Mouse (Mus musculus) adrenal gland, adult 8-10 months (tissue): ENCODE results near the gene Icosl. TPM values are rescaled to one million over a fixed set of nuclear protein-coding genes. Genes with fewer than 3 reads are reported as not detected.
A peak's percentile ranks its signal among the peaks of the same experiment; 100 is the strongest.
"Not testable (repeated sequence)": the region's sequence is repeated elsewhere in the genome, so short reads cannot be mapped to it uniquely, and the experiment has no call there.

Experiments
- DNase-seq: peaks from one replicate; pipeline ENCODE4 v3.0.0; 2022
- total RNA-seq, 4 experiments: library from RNA; stranded (reverse); gene quantifications; 2 replicates each; pipeline ENCODE4 v1.2.4; 2022

Gene Icosl
- total RNA-seq, result 10 to 100 TPM; 17.7 to 20.6 (median 18.7) TPM

DNA sequence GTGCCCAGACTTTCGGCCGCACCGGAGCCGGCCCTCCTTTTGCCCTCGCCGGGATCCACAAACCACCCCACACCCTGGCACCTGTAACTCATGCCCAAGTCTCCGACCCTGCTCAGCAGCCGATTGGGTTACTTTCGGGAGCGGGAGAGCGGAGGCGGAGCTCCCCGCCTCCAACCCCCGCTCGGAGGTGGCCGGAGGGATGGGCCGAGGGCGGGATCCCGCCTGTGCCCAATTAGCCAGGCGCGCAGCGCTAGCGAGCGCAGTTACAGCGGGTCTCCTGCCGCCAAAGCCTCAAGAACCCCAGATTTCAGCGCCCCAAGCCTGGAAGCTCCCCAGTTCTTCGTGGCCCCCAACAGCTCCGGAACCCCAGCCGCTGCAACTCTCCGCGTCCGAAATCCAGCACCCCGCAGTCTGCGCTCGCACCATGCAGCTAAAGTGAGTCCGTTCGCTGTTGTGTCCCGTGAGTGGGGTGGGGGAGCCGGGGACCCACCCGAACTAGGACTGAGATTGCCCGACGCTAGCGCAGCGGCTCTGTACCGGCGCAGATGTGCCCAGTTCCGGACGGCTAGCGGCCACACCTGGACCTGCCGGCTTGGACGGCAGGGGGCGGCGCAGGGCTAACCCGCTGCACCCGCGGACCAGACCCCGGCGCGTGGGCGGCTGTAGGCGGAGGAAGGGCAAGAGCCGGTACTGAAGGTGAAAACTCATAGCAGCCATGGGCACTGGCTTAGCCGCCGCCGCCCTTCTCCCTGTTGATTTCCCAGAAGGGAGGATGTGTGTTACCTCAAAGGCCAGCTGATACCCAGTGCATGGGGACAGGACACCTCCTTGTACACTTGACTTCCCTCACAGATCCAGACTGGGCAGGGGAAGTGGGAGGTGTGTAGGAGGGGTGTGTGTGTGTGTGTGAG lies at the start of gene Icosl:
Gene Icosl, plus strand, starts transcription at position 202 of the 911 bp plus-strand sequence.
- peak; percentile 81 for DNase-seq

- not testable (repeated sequence) for DNase-seq
Measured at GRCm38 (mm10) chr10:78019984-78020383, 49.1 kb upstream of the Icosl start.

- DNase-seq, result not testable (repeated sequence)
Measured at GRCm38 (mm10) chr10:78025453-78025852, 43.6 kb upstream of the Icosl start.

DNA sequence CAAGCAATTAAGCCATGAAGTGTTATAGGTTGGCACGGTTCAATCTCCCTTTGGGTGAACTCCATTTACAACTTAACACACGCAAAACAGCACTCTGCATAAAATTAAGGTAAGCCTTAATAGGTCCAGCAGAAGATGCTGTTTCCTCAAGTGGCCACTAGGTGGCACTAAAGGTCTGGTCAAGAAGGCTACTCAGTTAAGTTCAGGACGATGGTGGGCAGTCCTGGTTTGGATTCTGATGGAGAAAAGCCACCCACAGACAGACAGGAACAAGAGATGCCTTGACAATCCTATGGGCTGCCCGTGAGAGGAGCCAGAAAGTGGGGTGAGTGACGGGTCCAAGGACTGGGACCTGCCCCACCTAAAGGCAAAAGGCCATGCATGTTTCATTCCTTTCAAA lies 41.0 kb upstream of the Icosl start:
- peak; percentile 39 for DNase-seq

DNA sequence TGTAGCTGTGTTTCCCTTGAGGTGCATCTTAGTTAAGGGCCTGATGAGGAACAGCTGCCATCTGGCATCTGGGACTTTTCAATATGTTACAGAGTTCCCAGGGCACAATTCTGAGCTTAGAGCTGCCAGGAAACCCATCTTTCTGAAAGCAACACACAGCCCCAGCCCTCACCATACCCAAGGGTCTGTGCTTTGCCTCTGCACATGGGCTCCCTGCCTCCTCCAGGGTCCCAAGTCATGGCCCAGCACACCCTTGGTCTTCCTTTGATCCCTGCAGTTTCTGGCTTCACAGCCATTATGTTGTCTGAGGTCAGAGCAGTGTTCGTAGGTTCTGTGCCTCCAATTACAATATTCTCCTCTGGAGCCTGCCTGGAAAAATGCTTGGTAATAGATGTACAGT lies 40.0 kb upstream of the Icosl start:
- no peak for DNase-seq

DNA sequence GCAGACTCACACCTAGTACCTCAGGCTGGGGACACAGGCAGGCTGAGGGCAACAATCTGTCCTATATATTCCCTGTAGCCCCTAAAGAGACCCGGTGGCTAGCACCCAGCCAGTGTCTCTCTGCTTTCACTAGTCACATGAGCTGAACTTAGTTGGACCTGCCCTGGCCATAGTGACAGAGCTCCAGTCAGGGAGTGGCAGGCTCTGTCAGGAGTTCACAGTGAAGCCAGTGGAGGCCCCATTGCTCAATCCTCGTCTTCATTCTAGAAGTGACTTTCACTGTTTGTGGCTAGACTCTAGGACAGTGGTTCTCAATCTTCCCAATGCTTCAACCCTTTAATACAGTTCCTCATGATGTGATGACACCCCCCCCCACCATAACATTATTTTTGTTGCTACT lies 37.1 kb upstream of the Icosl start:
- DNase-seq, result no peak

GRCm38 (mm10) chr10:78037139-78037538 lies 32.0 kb upstream of the Icosl start:
- no peak for DNase-seq

DNA sequence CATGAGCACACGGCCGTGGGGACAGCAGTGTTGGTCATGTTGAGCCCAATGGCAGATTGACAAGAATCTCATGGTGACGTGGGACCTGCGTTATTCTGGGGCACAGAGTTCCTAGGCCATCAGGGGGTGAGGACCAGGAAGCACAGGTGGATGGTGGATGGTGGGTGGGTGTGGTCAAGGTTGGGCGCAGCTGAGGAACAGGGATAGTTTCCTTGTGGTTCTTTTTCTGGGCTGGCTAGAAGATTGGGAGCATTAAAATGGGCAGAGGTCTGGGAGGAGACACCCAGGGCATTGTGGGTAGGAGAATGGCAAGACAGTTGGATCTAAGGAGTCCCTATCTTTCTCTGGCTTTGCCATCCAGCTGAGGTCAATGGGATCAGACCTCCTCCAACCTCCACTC lies 27.5 kb upstream of the Icosl start, which contains the start of gene Dnmt3l:
Gene Dnmt3l, plus strand, starts transcription at position 301 of the 400 bp plus-strand sequence.
- DNase-seq, result no peak

GRCm38 (mm10) chr10:78042096-78042495 lies 27.0 kb upstream of the Icosl start:
- DNase-seq, result no peak

- DNase-seq, result no peak
Measured at GRCm38 (mm10) chr10:78042697-78043405, 26.3 kb upstream of the Icosl start.

DNA sequence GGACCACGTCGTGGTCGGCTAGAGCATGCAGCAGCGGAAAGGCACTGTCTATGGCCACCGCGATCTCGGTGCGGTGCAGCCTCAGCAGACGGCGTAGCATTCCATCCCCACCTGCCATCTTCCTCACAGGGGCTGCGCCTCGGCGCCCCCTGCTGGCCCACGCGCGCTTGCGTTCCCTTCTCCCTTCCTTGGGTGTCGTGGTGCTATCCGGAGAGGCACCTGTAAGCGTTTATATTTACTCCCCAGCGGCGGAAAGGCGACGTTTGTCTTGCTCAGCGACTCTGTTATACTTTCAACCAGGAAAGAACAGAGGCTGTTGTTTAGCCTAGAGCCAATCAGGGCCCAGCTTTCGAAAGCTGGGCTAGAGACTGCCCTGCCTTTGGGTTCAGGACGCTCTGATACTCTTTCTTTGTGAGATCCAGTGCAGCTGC lies 25.7 kb upstream of the Icosl start, which contains the start of gene Aire:
Gene Aire, minus strand, starts transcription at position 205 of the 431 bp plus-strand sequence.
- no peak for DNase-seq

GRCm38 (mm10) chr10:78044531-78044930 lies 24.6 kb upstream of the Icosl start:
- DNase-seq, result no peak

DNA sequence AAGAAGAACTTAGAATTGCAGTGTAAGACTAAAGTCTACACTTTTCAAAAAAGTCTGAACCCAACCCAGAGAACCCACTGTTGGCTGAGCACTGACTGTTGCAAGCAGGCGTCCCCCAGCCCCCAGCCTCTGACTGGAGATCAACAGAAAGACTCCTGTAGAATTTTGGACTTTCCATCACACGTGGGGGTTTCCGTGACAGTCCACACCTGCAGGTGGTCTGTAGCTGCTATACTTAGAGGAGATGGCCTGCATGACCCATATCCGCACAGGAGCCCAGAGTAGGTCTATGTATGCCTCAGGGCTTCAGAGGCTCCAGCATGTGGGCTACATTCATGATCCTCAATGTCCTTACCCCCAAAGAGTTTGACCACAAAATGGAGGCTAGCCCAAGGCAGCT lies 22.7 kb upstream of the Icosl start:
- DNase-seq, result no peak

- no peak for DNase-seq
Measured at GRCm38 (mm10) chr10:78048061-78048730, 20.9 kb upstream of the Icosl start.

GRCm38 (mm10) chr10:78049519-78050035 lies 19.5 kb upstream of the Icosl start:
- no peak for DNase-seq

DNA sequence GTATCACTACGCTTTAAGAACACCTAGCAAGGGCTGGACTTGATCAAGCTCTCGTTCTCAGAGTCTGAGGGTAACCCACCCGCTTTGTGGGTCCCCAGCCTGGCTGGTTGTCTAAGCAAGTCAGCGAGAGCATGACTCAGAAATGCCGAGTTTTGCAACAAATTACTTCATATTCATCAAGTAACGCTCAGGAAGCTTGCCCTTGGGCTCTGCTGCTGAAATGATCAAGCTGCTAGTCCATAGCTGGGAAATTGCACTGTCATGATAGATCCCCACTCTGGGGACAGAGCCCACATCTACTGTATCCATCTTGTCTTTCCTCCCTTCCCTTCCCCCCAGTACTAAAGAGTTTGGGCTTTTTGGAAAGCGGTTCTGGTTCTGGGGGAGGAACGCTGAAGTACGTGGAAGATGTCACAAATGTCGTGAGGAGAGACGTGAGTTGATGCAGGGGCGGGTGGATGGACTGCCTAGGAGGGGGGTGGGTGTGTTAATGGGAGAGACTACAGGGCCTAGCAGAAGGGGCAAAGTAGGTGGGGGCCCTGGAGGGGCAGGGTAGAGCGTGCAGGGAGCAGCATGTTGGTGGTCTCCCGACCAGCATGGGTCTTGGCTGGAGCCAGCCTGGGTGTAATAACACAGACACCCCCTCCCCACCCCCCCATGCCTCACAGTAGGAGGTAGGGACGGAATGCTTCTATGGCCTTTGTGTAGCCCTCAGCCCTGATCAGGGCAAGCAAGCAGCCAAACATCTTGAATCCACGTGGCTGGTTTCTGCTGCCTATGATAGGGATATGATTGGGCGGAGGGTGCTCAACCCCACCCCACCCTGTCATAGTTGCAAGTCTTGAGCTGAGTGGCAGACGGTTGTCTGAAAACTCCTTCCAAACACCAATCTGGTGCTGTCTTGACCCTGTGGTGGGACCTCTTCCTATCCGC lies 14.2 kb upstream of the Icosl start:
- DNase-seq, result peak; percentile 61

DNA sequence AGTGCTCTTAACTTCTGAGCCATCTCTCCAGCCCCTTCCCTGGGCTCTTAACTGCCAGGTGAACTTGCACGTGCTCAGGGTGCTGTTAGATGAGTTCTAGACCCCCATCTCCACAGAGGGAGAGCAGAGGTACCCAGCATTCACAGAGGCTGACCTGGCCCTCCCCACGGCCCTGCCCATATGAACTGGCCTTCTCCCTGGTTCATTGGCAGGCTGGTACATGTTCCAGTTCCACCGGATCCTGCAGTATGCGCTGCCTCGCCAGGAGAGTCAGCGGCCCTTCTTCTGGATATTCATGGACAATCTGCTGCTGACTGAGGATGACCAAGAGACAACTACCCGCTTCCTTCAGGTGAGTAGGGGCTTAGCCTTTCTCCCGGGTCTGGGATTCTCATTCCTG lies 12.0 kb upstream of the Icosl start:
- DNase-seq, result no peak

- DNase-seq, result no peak
Measured at GRCm38 (mm10) chr10:78063122-78063521, 6.0 kb upstream of the Icosl start.

- DNase-seq, result no peak
Measured at GRCm38 (mm10) chr10:78067226-78067625, 1.9 kb upstream of the Icosl start.

- DNase-seq, result no peak
Measured at GRCm38 (mm10) chr10:78068541-78068940, 561 bp upstream of the Icosl start.

GRCm38 (mm10) chr10:78074151-78074550 lies 5.0 kb downstream of the Icosl start:
- DNase-seq, result no peak
